Mouse (Mus musculus) stomach, embryonic 15.5 days (tissue): ENCODE measurements around the gene Dctn2. TPM values are rescaled to one million over a fixed set of nuclear protein-coding genes. Genes with fewer than 3 reads are reported as not detected.
A peak's percentile ranks its signal among the peaks of the same experiment; 100 is the strongest.

Source experiments
- ATAC-seq: fragments of 200-750 bp; cut with Nextera tagmentation; 2 replicates; pipeline ENCODE4 v1.8.0; 2017; ENCODE audit warnings: low read depth, moderate number of reproducible peaks, moderate TSS enrichment; ENCODE audit not compliant: insufficient read depth, low FRiP score
- H3K27ac ChIP-seq: fragments of 300-500 bp; sonication (generic); 2 replicates; pipeline ENCODE4 v1.5.1; 2015; ENCODE audit warnings: mild to moderate bottlenecking, inconsistent platforms
- H3K27me3 ChIP-seq: fragments of 300-500 bp; sonication (generic); replicated peaks from 2 replicates; pipeline ENCODE4 v1.6.1; 2015; ENCODE audit warnings: inconsistent platforms
- H3K36me3 ChIP-seq: fragments of 300-500 bp; sonication (generic); 2 replicates; pipeline ENCODE4 v1.6.1; 2015; ENCODE audit warnings: inconsistent platforms
- H3K4me1 ChIP-seq: fragments of 300-500 bp; sonication (generic); 2 replicates; pipeline ENCODE4 v1.6.1; 2015; ENCODE audit warnings: inconsistent platforms
- H3K4me2 ChIP-seq: fragments of 300-500 bp; sonication (generic); 2 replicates; pipeline ENCODE4 v1.6.1; 2015; ENCODE audit warnings: mild to moderate bottlenecking, inconsistent platforms
- H3K4me3 ChIP-seq: fragments of 300-500 bp; sonication (generic); replicated peaks from 2 replicates; pipeline ENCODE4 v1.5.1; 2015; ENCODE audit warnings: inconsistent platforms
- H3K9ac ChIP-seq: fragments of 300-500 bp; sonication (generic); 2 replicates; pipeline ENCODE4 v1.6.1; 2015; ENCODE audit warnings: inconsistent platforms
- H3K9me3 ChIP-seq: fragments of 300-500 bp; sonication (generic); 2 replicates; pipeline ENCODE4 v1.6.1; 2016; ENCODE audit warnings: inconsistent platforms
- WGBS: fragments of 180-500 bp; shearing (Covaris S2); methylation state at CpG from one replicate; pipeline ENCODE4 v1.1.7; 2015; 5-methylcytosine and 5-hydroxymethylcytosine counted together
- polyA plus RNA-seq: library from polyadenylated mRNA; unstranded; fragments of >200 nt; fragmentation: Nextera tagmentation; extraction: Ambion mirVana; gene quantifications from 2 replicates; pipeline ENCODE4 v1.2.1, GENCODE M21; 2015

Dctn2 gene
- polyA plus RNA-seq = 161 and 169 TPM in 2 replicates

DNA sequence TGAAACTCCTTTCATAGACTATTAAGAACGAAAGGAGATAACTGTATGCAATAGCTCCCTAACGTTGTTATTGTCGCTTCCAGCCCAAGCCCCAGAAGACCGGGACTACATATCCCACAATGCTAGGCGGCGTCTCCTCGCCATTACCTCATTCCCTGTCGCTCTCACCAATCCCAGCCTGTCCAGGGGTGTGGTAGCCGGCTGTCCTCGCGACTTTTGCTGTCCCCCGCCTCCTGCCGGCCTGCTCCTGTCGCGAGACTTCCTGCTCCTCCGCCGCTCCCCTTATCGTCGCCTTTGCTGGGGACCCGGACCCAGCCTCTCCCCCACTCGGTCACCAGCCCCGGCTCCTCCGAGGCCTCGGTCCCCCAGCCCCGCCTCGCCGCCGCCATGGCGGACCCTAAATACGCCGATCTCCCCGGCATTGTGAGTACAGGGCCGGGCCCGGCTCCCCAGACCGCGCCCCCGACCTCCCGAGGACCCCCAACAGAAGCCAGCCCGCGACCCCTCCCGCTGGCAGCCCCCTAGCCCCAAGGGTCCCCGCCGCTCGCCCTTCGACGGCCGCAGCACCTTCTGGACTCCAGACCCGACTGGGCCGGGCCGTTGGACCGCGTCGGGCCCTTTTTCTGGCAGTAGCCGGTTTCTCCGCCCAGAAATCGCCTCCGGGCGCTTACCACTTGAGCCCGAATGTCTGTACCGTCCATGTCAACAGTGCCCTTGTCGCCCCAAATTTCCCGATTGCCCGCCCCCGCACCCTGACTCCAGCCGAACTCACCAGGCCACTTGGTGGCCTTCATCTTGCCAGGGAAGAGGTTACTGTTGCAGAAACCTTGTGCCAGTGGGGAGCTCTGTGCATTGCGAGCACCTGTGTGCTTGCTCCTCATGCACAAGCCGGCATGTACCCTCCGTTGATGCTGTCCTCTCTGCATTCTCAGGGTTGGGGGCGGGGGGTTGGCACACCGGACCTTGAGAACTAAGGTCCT is at the start of gene Dctn2:
TSS of gene Dctn2 (plus strand) at position 257 of the 980 bp plus-strand sequence.
- WGBS = under 1% methylated on average over 67 of the region's 70 CpGs
- no peaks in the 10 kb centered on the region for H3K9me3 ChIP-seq
- peak; percentile 99 for ATAC-seq
- peak within 1 kb of the TSS; percentile 88 for H3K4me2 ChIP-seq
- H3K36me3 ChIP-seq = 0 out of 2 replicates have a peak, but pooled peaks cover 10% of the 10 kb centered on the region
- peak within 1 kb of the TSS; percentile 90 for H3K27ac ChIP-seq
- peak within 1 kb of the TSS; percentile 100 for H3K4me3 ChIP-seq
- peaks cover 19% of the 10 kb centered on the region for H3K27me3 ChIP-seq
- peak within 1 kb of the TSS; percentile 100 for H3K9ac ChIP-seq
- peaks cover 16% of the 10 kb centered on the region for H3K4me1 ChIP-seq

GRCm38 (mm10) chr10:127216456-127216855 is 49.7 kb upstream of the Dctn2 start:
- Histone ChIP-seq H3K36me3 (no peaks in the 10 kb centered on the region), H3K27me3 (no peaks in the 10 kb centered on the region), H3K27ac (no peak overlapping the region), H3K9ac (no peak overlapping the region), H3K4me3 (no peak overlapping the region), H3K9me3 (no peaks in the 10 kb centered on the region), H3K4me1 (no peaks in the 10 kb centered on the region), H3K4me2 (no peak overlapping the region)
- no peak for ATAC-seq
- 94% methylated on average over 11 of the region's 11 CpGs for WGBS

DNA sequence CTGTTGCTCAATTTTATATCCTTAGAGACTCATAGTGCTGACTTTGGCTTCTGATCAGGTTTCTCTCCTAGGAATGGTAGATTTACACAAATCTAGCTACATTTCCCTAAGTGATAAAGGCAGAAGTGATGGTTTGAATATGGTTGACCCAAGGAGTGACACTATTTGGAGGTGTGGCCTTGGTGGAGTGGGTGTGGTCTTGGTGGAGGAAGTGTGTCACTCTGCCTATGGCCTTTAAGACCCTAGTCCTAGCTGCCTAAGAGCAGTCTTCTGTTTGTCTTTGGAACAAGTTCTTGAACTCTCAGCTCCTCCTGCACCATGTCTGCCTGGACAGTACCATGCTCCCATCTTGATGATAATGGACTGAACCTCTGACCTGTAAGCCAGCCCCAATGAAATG is 49.0 kb upstream of the Dctn2 start:
- ATAC-seq = no peak
- no peaks in the 10 kb centered on the region for H3K36me3 ChIP-seq
- no peaks in the 10 kb centered on the region for H3K9me3 ChIP-seq
- no peaks in the 10 kb centered on the region for H3K4me1 ChIP-seq
- H3K4me3 ChIP-seq = no peak overlapping the region
- H3K27ac ChIP-seq = no peak overlapping the region
- no peak overlapping the region for H3K4me2 ChIP-seq
- no peaks in the 10 kb centered on the region for H3K27me3 ChIP-seq
- H3K9ac ChIP-seq = no peak overlapping the region

DNA sequence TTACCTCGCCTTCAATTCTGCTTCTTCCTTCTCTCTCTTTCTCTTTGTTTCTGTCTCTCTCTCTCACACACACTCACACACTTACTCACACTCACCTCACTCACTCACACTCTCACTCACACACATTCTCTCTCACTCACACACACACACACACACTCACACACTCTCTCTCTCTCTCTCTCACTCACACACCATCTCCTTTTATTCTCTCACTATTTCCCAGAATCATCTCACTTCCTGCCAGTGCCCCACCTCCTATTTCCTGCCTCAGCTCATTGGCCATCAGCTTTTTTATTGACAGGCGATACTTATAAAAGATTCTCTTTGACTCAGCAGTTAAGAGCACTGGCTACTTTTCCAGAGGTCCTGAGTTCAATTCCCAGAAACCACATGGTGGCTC is 47.8 kb upstream of the Dctn2 start:
- Histone ChIP-seq H3K9ac (no peak overlapping the region), H3K4me1 (no peaks in the 10 kb centered on the region), H3K36me3 (no peaks in the 10 kb centered on the region), H3K27ac (no peak overlapping the region), H3K4me2 (no peak overlapping the region), H3K4me3 (no peak overlapping the region), H3K27me3 (no peaks in the 10 kb centered on the region), H3K9me3 (no peaks in the 10 kb centered on the region)
- 90% methylated on average over 2 of the region's 2 CpGs for WGBS
- ATAC-seq = no peak

- no peak for ATAC-seq
- 52% methylated on average over 6 of the region's 6 CpGs for WGBS
These were observed 41.0 kb upstream of the Dctn2 start for GRCm38 (mm10) chr10:127225213-127225612.

GRCm38 (mm10) chr10:127225732-127226131 is 40.4 kb upstream of the Dctn2 start:
- Histone ChIP-seq H3K9me3 (no peaks in the 10 kb centered on the region), H3K27me3 (no peaks in the 10 kb centered on the region), H3K27ac (no peak overlapping the region), H3K4me3 (no peak overlapping the region), H3K4me1 (no peaks in the 10 kb centered on the region), H3K36me3 (no peaks in the 10 kb centered on the region), H3K9ac (no peak overlapping the region), H3K4me2 (no peak overlapping the region)
- 19% methylated on average over 10 of the region's 10 CpGs for WGBS
- no peak for ATAC-seq

More at GRCm38 (mm10) chr10:127225213-127225612, 41.0 kb upstream of the Dctn2 start:
- Histone ChIP-seq H3K9ac (no peak overlapping the region), H3K9me3 (no peaks in the 10 kb centered on the region), H3K36me3 (no peaks in the 10 kb centered on the region), H3K4me3 (no peak overlapping the region), H3K4me1 (no peaks in the 10 kb centered on the region), H3K27me3 (no peaks in the 10 kb centered on the region), H3K4me2 (no peak overlapping the region), H3K27ac (no peak overlapping the region)

GRCm38 (mm10) chr10:127226318-127226895 is 39.8 kb upstream of the Dctn2 start:
- no peaks in the 10 kb centered on the region for H3K36me3 ChIP-seq
- WGBS = 64% methylated on average over 8 of the region's 8 CpGs
- H3K4me1 ChIP-seq = no peaks in the 10 kb centered on the region
- no peak overlapping the region for H3K4me3 ChIP-seq
- H3K4me2 ChIP-seq = no peak overlapping the region
- H3K27ac ChIP-seq = no peak overlapping the region
- H3K27me3 ChIP-seq = no peaks in the 10 kb centered on the region
- H3K9ac ChIP-seq = no peak overlapping the region
- no peak for ATAC-seq
- no peaks in the 10 kb centered on the region for H3K9me3 ChIP-seq

DNA sequence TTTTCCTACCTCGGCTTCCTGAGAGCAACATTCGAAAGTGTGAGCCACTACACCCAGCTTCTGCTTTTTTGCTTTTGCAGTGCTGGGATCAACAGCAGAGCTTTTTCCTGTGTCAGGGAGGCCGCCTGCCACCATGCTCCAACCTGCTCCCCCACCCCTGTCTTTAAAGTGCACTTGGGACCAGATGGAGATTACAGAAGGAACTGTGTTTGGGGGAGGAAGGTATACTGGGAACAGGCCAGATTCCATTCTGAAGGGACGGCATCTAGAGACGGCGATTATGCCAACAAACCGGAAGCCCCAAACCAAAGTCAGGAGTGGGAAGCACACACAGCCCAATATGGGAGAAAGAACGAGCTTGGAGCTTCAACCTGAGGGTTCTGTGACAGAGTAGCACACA is 39.0 kb upstream of the Dctn2 start:
- no peak for ATAC-seq
- H3K4me1 ChIP-seq = no peaks in the 10 kb centered on the region
- no peak overlapping the region for H3K4me2 ChIP-seq
- no peaks in the 10 kb centered on the region for H3K9me3 ChIP-seq
- no peak overlapping the region for H3K4me3 ChIP-seq
- no peak overlapping the region for H3K27ac ChIP-seq
- no peaks in the 10 kb centered on the region for H3K27me3 ChIP-seq
- no peak overlapping the region for H3K9ac ChIP-seq
- 78% methylated on average over 8 of the region's 8 CpGs for WGBS
- no peaks in the 10 kb centered on the region for H3K36me3 ChIP-seq

- Histone ChIP-seq H3K9me3 (no peaks in the 10 kb centered on the region), H3K27me3 (no peaks in the 10 kb centered on the region), H3K4me1 (no peaks in the 10 kb centered on the region), H3K4me3 (no peak overlapping the region), H3K27ac (no peak overlapping the region), H3K9ac (no peak overlapping the region), H3K4me2 (no peak overlapping the region), H3K36me3 (no peaks in the 10 kb centered on the region)
- peak; percentile 68 for ATAC-seq
- 23% methylated on average over 4 of the region's 4 CpGs for WGBS
These were observed 37.3 kb upstream of the Dctn2 start for GRCm38 (mm10) chr10:127228897-127229296.

DNA sequence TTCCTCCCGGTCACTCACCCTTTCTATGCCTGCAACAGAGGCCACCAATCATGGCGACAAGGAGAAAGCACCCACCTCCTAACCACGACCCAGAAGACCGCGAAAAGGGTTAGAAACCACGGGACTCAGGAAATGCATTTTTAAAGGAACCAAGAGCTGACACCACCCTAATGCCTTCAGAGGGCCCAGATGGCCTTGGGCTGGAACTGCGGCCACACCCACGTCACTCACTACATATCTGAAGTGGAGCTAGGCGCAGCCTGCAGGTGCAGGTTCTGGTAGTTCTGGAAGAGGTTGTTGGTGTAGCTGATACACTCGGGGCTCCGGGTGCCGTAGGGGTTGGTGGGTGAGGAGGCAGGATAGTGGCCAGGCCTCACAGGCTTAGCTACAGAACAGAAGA is 35.5 kb upstream of the Dctn2 start:
- Histone ChIP-seq H3K27ac (no peak overlapping the region), H3K4me3 (no peak overlapping the region), H3K4me2 (no peak overlapping the region), H3K9ac (no peak overlapping the region), H3K27me3 (no peaks in the 10 kb centered on the region), H3K4me1 (no peaks in the 10 kb centered on the region), H3K9me3 (no peaks in the 10 kb centered on the region), H3K36me3 (no peaks in the 10 kb centered on the region)
- ATAC-seq = no peak
- 69% methylated on average over 12 of the region's 12 CpGs for WGBS

GRCm38 (mm10) chr10:127231741-127232140 is 34.4 kb upstream of the Dctn2 start:
- H3K4me1 ChIP-seq = no peaks in the 10 kb centered on the region
- H3K27ac ChIP-seq = no peak overlapping the region
- H3K9me3 ChIP-seq = no peaks in the 10 kb centered on the region
- no peak overlapping the region for H3K4me2 ChIP-seq
- no peaks in the 10 kb centered on the region for H3K27me3 ChIP-seq
- WGBS = 75% methylated on average over 14 of the region's 14 CpGs
- no peaks in the 10 kb centered on the region for H3K36me3 ChIP-seq
- H3K4me3 ChIP-seq = no peak overlapping the region
- ATAC-seq = no peak
- no peak overlapping the region for H3K9ac ChIP-seq

- H3K36me3 ChIP-seq = no peaks in the 10 kb centered on the region
- 77% methylated on average over 9 of the region's 9 CpGs for WGBS
- no peak overlapping the region for H3K4me3 ChIP-seq
- H3K9me3 ChIP-seq = no peaks in the 10 kb centered on the region
- H3K4me2 ChIP-seq = no peak overlapping the region
- ATAC-seq = no peak
- no peaks in the 10 kb centered on the region for H3K4me1 ChIP-seq
- H3K27me3 ChIP-seq = no peaks in the 10 kb centered on the region
- no peak overlapping the region for H3K27ac ChIP-seq
- no peak overlapping the region for H3K9ac ChIP-seq
These were observed 33.0 kb upstream of the Dctn2 start for GRCm38 (mm10) chr10:127233141-127233540.
